Mouse (Mus musculus): ENCODE data around the gene Polr3gl. TPM values are rescaled to one million over a fixed set of nuclear protein-coding genes. Genes with fewer than 3 reads are reported as not detected.
A peak's percentile ranks its signal among the peaks of the same experiment; 100 is the strongest.

Polr3gl gene
- polyA plus RNA-seq, 1 experiment = 30.6 TPM

GRCm38 (mm10) chr3:96566661-96567450 lies 27.1 kb downstream of the Polr3gl start:
- TF ChIP-seq POLR2A (IDR thresholded peaks at IDR 0.05; ENCODE audit: low read depth, low read length) (no peak), CTCF (IDR thresholded peaks at IDR 0.05; ENCODE audit: borderline replicate concordance, insufficient read depth, low read length) (no peak)
- no peak overlapping the region for H3K4me3 ChIP-seq (ENCODE audit: insufficient read depth, low read length)
- H3K4me1 ChIP-seq (ENCODE audit: control insufficient read depth, insufficient read depth, low read length) = peaks cover 5% of the 10 kb centered on the region
- no peak overlapping the region for H3K27ac ChIP-seq (ENCODE audit: insufficient read depth, low read length)

- Histone ChIP-seq H3K27ac (ENCODE audit: insufficient read depth, low read length) (no peak overlapping the region), H3K4me1 (ENCODE audit: control insufficient read depth, insufficient read depth, low read length) (peaks cover 8% of the 10 kb centered on the region), H3K4me3 (ENCODE audit: insufficient read depth, low read length) (no peak overlapping the region)
- TF ChIP-seq CTCF (IDR thresholded peaks at IDR 0.05; ENCODE audit: borderline replicate concordance, insufficient read depth, low read length) = no peak
- TF ChIP-seq POLR2A (IDR thresholded peaks at IDR 0.05; ENCODE audit: low read depth, low read length) = no peak
Observed at GRCm38 (mm10) chr3:96565105-96565504, 28.9 kb downstream of the Polr3gl start.

GRCm38 (mm10) chr3:96564633-96565032 lies 29.3 kb downstream of the Polr3gl start:
- no peak overlapping the region for H3K27ac ChIP-seq (ENCODE audit: insufficient read depth, low read length)
- H3K4me3 ChIP-seq (ENCODE audit: insufficient read depth, low read length) = no peak overlapping the region
- TF ChIP-seq POLR2A (IDR thresholded peaks at IDR 0.05; ENCODE audit: low read depth, low read length) (no peak), CTCF (IDR thresholded peaks at IDR 0.05; ENCODE audit: borderline replicate concordance, insufficient read depth, low read length) (no peak)
- peaks cover 12% of the 10 kb centered on the region for H3K4me1 ChIP-seq (ENCODE audit: control insufficient read depth, insufficient read depth, low read length)

- H3K4me1 ChIP-seq (ENCODE audit: control insufficient read depth, insufficient read depth, low read length) = peaks cover 12% of the 10 kb centered on the region
- TF ChIP-seq POLR2A (IDR thresholded peaks at IDR 0.05; ENCODE audit: low read depth, low read length) (no peak), CTCF (IDR thresholded peaks at IDR 0.05; ENCODE audit: borderline replicate concordance, insufficient read depth, low read length) (no peak)
- no peak overlapping the region for H3K27ac ChIP-seq (ENCODE audit: insufficient read depth, low read length)
Observed at GRCm38 (mm10) chr3:96563911-96564632, 29.9 kb downstream of the Polr3gl start.

GRCm38 (mm10) chr3:96563267-96563666 lies 30.7 kb downstream of the Polr3gl start:
- H3K4me3 ChIP-seq (ENCODE audit: insufficient read depth, low read length) = no peak overlapping the region
- no peak overlapping the region for H3K27ac ChIP-seq (ENCODE audit: insufficient read depth, low read length)
- TF ChIP-seq CTCF (IDR thresholded peaks at IDR 0.05; ENCODE audit: borderline replicate concordance, insufficient read depth, low read length) (no peak), POLR2A (IDR thresholded peaks at IDR 0.05; ENCODE audit: low read depth, low read length) (no peak)
- H3K4me1 ChIP-seq (ENCODE audit: control insufficient read depth, insufficient read depth, low read length) = peaks cover 12% of the 10 kb centered on the region

More at GRCm38 (mm10) chr3:96563911-96564632, 29.9 kb downstream of the Polr3gl start:
- H3K4me3 ChIP-seq (ENCODE audit: insufficient read depth, low read length) = no peak overlapping the region

GRCm38 (mm10) chr3:96561946-96562681 lies 31.9 kb downstream of the Polr3gl start:
- H3K4me1 ChIP-seq (ENCODE audit: control insufficient read depth, insufficient read depth, low read length) = peaks cover 12% of the 10 kb centered on the region
- H3K27ac ChIP-seq (ENCODE audit: insufficient read depth, low read length) = no peak overlapping the region
- no peak overlapping the region for H3K4me3 ChIP-seq (ENCODE audit: insufficient read depth, low read length)
- no peak for TF ChIP-seq CTCF (IDR thresholded peaks at IDR 0.05; ENCODE audit: borderline replicate concordance, insufficient read depth, low read length)
- peak; percentile 43; the same call in 1 of the 2 replicates for TF ChIP-seq POLR2A (IDR thresholded peaks at IDR 0.05; ENCODE audit: low read depth, low read length)

DNA sequence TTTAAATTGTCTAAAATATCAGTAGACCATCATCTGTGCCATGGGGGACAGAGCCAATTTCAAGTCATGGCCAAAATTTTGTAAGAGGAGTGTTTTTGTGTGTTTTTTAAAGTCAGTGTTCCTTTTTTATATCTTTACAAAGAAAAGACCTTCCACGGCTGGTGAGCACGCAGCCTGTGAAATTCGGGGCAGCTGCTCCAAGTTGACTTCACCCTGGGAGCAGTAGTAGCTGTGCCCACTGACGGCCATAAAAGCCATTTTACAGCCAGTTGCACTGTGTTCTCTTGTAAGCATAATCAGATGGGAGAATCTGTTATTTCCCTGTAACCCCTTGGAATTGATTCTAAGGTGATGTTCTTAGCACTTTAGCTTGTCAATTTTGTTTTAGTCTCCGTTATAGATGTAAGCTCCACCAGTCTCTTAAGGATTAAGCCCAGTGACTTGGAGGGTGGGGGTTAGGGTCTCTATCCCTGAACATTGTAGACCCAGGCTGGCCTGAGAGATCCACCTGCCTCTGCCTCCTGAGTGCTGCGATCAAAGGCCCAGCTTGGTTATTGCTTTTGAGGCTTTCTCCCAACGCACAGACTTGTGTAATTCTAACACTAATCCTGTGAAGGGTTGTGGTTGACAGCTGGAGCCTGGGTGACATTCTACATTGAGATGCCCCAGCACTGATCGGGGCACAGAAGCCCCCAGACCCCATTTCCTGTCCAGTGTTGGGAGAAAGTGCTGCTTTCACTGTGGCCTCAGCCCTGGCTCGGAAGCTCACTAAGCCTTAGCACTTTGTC lies 32.9 kb downstream of the Polr3gl start:
- TF ChIP-seq POLR2A (IDR thresholded peaks at IDR 0.05; ENCODE audit: low read depth, low read length) (no peak; the same call in 1 of the 2 replicates), CTCF (IDR thresholded peaks at IDR 0.05; ENCODE audit: borderline replicate concordance, insufficient read depth, low read length) (no peak)
- Histone ChIP-seq H3K4me3 (ENCODE audit: insufficient read depth, low read length) (no peak overlapping the region), H3K27ac (ENCODE audit: insufficient read depth, low read length) (no peak overlapping the region), H3K4me1 (ENCODE audit: control insufficient read depth, insufficient read depth, low read length) (peaks cover 12% of the 10 kb centered on the region)

GRCm38 (mm10) chr3:96559911-96560850 lies 33.8 kb downstream of the Polr3gl start:
- no peak overlapping the region for H3K27ac ChIP-seq (ENCODE audit: insufficient read depth, low read length)

More at GRCm38 (mm10) chr3:96559911-96560850, 33.8 kb downstream of the Polr3gl start:
- peaks cover 12% of the 10 kb centered on the region for H3K4me1 ChIP-seq (ENCODE audit: control insufficient read depth, insufficient read depth, low read length)
- H3K4me3 ChIP-seq (ENCODE audit: insufficient read depth, low read length) = peak overlapping the region; percentile 82
- no peak for TF ChIP-seq CTCF (IDR thresholded peaks at IDR 0.05; ENCODE audit: borderline replicate concordance, insufficient read depth, low read length)
- TF ChIP-seq POLR2A (IDR thresholded peaks at IDR 0.05; ENCODE audit: low read depth, low read length) = 0 out of 2 replicates have a peak, but pooled peaks have one; percentile 11

Measured in embryonic fibroblast, embryonic 13.5 days (primary cell).